Mouse (Mus musculus) myocyte (in vitro differentiated cells): ENCODE measurements at regions not wholly inside any gene's neighbourhood (a gene's known extent, or its start where the extent isn't known, plus 50 kb on each side); places are given as distances from the start of the nearest gene placed in this dataset.

ENCODE experiments used
- H3K27me3 ChIP-seq: one replicate; pipeline ENCODE4 v1.6.1; 2011; ENCODE audit not compliant: control insufficient read depth, insufficient read depth, insufficient read length
- H3K36me3 ChIP-seq: one replicate; pipeline ENCODE4 v1.6.1; 2011; ENCODE audit not compliant: control insufficient read depth, insufficient read depth
- H3K4me2 ChIP-seq: one replicate; pipeline ENCODE4 v1.6.1; 2011; ENCODE audit warnings: low read depth, control low read depth
- H3K4me3 ChIP-seq: one replicate; pipeline ENCODE4 v1.5.1; 2011; ENCODE audit warnings: mild to moderate bottlenecking, control low read depth, moderate library complexity
- H3K79me2 ChIP-seq: one replicate; pipeline ENCODE4 v1.6.1; 2011; ENCODE audit not compliant: control insufficient read depth, insufficient read depth
- H3ac ChIP-seq: one replicate; pipeline ENCODE4 v1.6.1; 2011; ENCODE audit not compliant: control insufficient read depth, insufficient read length
- CEBPB ChIP-seq: IDR thresholded peaks from 2 replicates; pipeline ENCODE4 v1.6.1; 2011; ENCODE audit warnings: mild to moderate bottlenecking, moderate library complexity; ENCODE audit not compliant: poor library complexity, insufficient read depth, severe bottlenecking
- E2F4 ChIP-seq: IDR thresholded peaks from one replicate; pipeline ENCODE4 v1.6.1; 2011; ENCODE audit warnings: mild to moderate bottlenecking, control low read depth, moderate library complexity; ENCODE audit not compliant: insufficient read depth
- MAX ChIP-seq: IDR thresholded peaks from one replicate; pipeline ENCODE4 v1.6.1; 2011; ENCODE audit warnings: low read depth, mild to moderate bottlenecking, control low read depth
- MYOD1 ChIP-seq, 3 experiments: IDR thresholded peaks; one replicate each; pipeline ENCODE4 v1.6.1; 2011; ENCODE audit warnings: control low read depth in 2 of 3, low read depth in 2 of 3, mild to moderate bottlenecking in 2 of 3, moderate library complexity in 1 of 3; ENCODE audit not compliant: insufficient read length in 2 of 3, control insufficient read depth in 1 of 3
- MYOG ChIP-seq, 3 experiments: IDR thresholded peaks; one replicate each; pipeline ENCODE4 v1.6.1; 2011; ENCODE audit warnings: control low read depth in 2 of 3, low read depth in 2 of 3, mild to moderate bottlenecking in 2 of 3; ENCODE audit not compliant: insufficient read length in 2 of 3, control insufficient read depth in 1 of 3, insufficient read depth in 1 of 3
- POLR2A ChIP-seq: IDR thresholded peaks from one replicate; pipeline ENCODE4 v1.6.1; 2011; ENCODE audit warnings: low read depth, mild to moderate bottlenecking, control low read depth, moderate library complexity; ENCODE audit not compliant: insufficient read length
- POLR2AphosphoS2 ChIP-seq: IDR thresholded peaks from one replicate; pipeline ENCODE4 v1.6.1; 2011; ENCODE audit warnings: low read depth, control low read depth; ENCODE audit not compliant: insufficient read length
- REST ChIP-seq: IDR thresholded peaks from one replicate; pipeline ENCODE4 v1.6.1; 2011; ENCODE audit warnings: mild to moderate bottlenecking, control low read depth, moderate library complexity; ENCODE audit not compliant: insufficient read depth, insufficient read length
- SRF ChIP-seq: IDR thresholded peaks from one replicate; pipeline ENCODE4 v1.6.1; 2011; ENCODE audit warnings: low read depth; ENCODE audit not compliant: control insufficient read depth, insufficient read length
- TCF12 ChIP-seq: IDR thresholded peaks from one replicate; pipeline ENCODE4 v1.6.1; 2011; ENCODE audit warnings: mild to moderate bottlenecking, control low read depth; ENCODE audit not compliant: poor library complexity, insufficient read depth, severe bottlenecking
- TCF3 ChIP-seq: IDR thresholded peaks from one replicate; pipeline ENCODE4 v1.6.1; 2011; ENCODE audit warnings: low read depth, control low read depth; ENCODE audit not compliant: insufficient read length
- USF1 ChIP-seq: IDR thresholded peaks from one replicate; pipeline ENCODE4 v1.6.1; 2011; ENCODE audit warnings: low read depth, mild to moderate bottlenecking, control low read depth, moderate library complexity

DNA sequence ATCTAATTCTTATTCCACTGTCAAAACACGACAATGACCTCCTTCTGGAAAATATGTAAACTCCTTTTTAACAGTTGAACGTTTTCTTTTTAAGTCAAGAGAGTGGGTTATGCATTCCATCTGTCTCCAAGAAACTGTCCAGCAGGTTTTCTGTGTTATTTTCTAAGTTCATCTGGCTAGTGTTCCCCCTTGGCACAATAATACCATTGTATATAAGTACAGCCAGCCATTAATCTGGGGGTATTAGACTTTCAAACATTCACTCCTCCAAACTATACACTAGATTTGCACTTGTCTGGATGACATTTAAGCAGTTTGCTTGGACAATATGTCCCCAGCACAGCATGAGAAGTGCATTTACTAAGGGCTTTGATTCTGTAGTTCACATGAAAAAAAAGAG is 358.3 kb upstream of the Mtpn start:
- Histone ChIP-seq H3K4me2 (no peak overlapping the region), H3ac (no peak overlapping the region), H3K36me3 (no peaks in the 10 kb centered on the region), H3K79me2 (no peaks in the 10 kb centered on the region), H3K4me3 (no peak overlapping the region), H3K27me3 (no peaks in the 10 kb centered on the region)
- TF ChIP-seq E2F4: no peak
- no peak for TF ChIP-seq MYOG (IDR thresholded peaks at IDR 0.05; ENCODE audit: control insufficient read depth in 1 of 3, insufficient read depth in 1 of 3, insufficient read length in 2 of 3, low read depth in 2 of 3)
- TF ChIP-seq SRF: no peak
- no peak for TF ChIP-seq MAX
- no peak for TF ChIP-seq USF1
- TF ChIP-seq CEBPB: no peak
- TF ChIP-seq TCF3: no peak
- TF ChIP-seq POLR2AphosphoS2: no peak
- no peak for TF ChIP-seq MYOD1 (IDR thresholded peaks at IDR 0.05; ENCODE audit: control insufficient read depth in 1 of 3, insufficient read length in 2 of 3, low read depth in 2 of 3)
- TF ChIP-seq POLR2A: no peak
- TF ChIP-seq TCF12: no peak
- TF ChIP-seq REST: no peak

DNA sequence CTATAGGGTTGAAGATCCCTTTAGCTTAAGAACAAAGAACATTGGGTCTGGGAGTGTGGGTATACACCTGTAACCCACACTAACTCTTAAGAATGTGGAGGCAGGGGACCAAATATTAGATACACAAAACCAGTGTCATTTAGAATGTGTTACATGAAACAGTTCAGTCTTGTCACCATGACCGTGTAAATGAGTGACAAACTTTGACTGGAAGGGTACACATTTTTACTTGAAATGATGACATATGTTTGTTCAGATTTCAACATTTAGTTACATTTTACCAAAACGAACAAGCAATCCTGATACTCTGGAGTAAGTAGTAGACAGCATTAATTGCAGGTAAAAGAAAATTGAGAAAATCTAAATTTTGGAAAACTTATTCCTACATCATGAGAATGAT is 356.0 kb upstream of the Mtpn start:
- H3K27me3 ChIP-seq: no peaks in the 10 kb centered on the region
- TF ChIP-seq POLR2A: no peak
- no peak for TF ChIP-seq USF1
- no peak for TF ChIP-seq POLR2AphosphoS2
- no peak for TF ChIP-seq MAX
- no peak for TF ChIP-seq TCF3
- TF ChIP-seq CEBPB: no peak
- no peak for TF ChIP-seq SRF
- TF ChIP-seq MYOG (IDR thresholded peaks at IDR 0.05; ENCODE audit: control insufficient read depth in 1 of 3, insufficient read depth in 1 of 3, insufficient read length in 2 of 3, low read depth in 2 of 3): no peak
- no peak for TF ChIP-seq MYOD1 (IDR thresholded peaks at IDR 0.05; ENCODE audit: control insufficient read depth in 1 of 3, insufficient read length in 2 of 3, low read depth in 2 of 3)
- TF ChIP-seq E2F4: no peak
- no peak overlapping the region for H3K4me2 ChIP-seq
- no peak overlapping the region for H3ac ChIP-seq
- H3K36me3 ChIP-seq: no peaks in the 10 kb centered on the region
- no peak overlapping the region for H3K4me3 ChIP-seq
- no peaks in the 10 kb centered on the region for H3K79me2 ChIP-seq

DNA sequence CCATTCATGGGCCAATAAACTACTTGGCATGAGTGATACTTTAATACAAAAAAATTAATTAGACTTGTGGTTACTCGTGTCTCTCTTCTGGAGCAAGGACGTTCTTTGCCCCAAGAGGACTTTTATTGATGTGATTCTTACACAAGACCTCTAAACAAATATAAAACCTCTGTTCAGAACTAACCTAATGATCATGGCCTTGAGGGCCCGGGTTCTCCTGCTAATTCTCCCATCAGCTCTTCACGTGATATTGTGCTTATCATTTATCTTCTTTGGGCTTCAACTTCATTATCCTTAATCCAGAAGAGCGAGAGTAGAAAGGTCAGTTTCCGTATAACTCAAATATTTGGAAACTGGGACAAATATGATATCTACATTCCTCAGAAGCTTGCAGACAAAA is 335.0 kb upstream of the Mtpn start:
- Histone ChIP-seq H3K79me2 (no peaks in the 10 kb centered on the region), H3K36me3 (no peaks in the 10 kb centered on the region), H3K4me2 (no peak overlapping the region), H3K27me3 (no peaks in the 10 kb centered on the region), H3K4me3 (no peak overlapping the region), H3ac (no peak overlapping the region)
- TF ChIP-seq E2F4 (no peak), REST (no peak), TCF12 (no peak), SRF (no peak), MAX (no peak), TCF3 (no peak), MYOD1 (IDR thresholded peaks at IDR 0.05; ENCODE audit: control insufficient read depth in 1 of 3, insufficient read length in 2 of 3, low read depth in 2 of 3) (no peak), USF1 (no peak), POLR2A (no peak), CEBPB (no peak), POLR2AphosphoS2 (no peak), MYOG (IDR thresholded peaks at IDR 0.05; ENCODE audit: control insufficient read depth in 1 of 3, insufficient read depth in 1 of 3, insufficient read length in 2 of 3, low read depth in 2 of 3) (no peak)

DNA sequence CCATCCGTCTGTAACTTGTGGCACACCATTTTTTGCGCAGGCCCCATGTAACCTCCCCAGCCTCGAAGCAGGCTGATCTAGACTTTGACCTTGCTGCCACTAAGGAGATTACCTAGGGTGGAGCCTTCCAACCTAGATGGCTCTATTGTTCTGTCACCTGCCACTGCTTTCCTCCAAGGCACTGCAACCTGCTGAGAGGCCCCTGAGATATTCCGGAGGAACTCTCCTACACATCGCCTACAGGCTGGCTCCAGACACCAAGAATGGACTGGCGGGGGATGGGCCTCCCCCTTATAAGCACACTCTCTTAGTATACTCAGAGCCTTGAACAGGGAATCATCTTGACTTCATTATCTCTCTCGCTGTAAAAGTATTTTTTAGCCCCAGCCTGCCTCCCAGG is 331.7 kb upstream of the Mtpn start:
- no peak overlapping the region for H3K4me3 ChIP-seq
- H3K27me3 ChIP-seq: no peaks in the 10 kb centered on the region
- no peak overlapping the region for H3ac ChIP-seq
- H3K4me2 ChIP-seq: no peak overlapping the region
- TF ChIP-seq TCF3: no peak
- TF ChIP-seq REST: no peak
- no peak for TF ChIP-seq SRF
- no peak for TF ChIP-seq TCF12
- no peak for TF ChIP-seq MYOD1 (IDR thresholded peaks at IDR 0.05; ENCODE audit: control insufficient read depth in 1 of 3, insufficient read length in 2 of 3, low read depth in 2 of 3)
- TF ChIP-seq POLR2A: no peak
- no peak for TF ChIP-seq USF1
- TF ChIP-seq CEBPB: no peak
- TF ChIP-seq MYOG (IDR thresholded peaks at IDR 0.05; ENCODE audit: control insufficient read depth in 1 of 3, insufficient read depth in 1 of 3, insufficient read length in 2 of 3, low read depth in 2 of 3): no peak
- no peak for TF ChIP-seq E2F4
- no peak for TF ChIP-seq POLR2AphosphoS2
- H3K36me3 ChIP-seq: no peaks in the 10 kb centered on the region
- H3K79me2 ChIP-seq: no peaks in the 10 kb centered on the region

DNA sequence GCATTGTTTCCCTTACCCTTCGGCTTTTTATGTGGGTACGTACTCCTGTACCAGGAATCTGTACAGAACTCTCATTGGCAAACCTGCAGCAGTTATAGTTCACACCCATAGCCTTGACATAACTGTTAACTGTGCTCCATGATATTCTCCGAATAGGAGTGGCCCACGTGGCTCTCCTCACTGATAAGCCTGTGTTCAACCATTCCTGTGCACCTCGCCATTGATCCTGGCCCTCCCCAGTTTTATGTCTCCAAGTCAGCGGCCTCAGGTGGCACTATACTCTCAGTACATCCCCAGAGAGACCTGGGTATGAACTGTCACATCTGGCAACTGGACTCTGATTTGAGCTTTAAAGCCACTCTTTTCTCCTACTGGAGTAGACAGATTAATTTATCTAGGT is 324.5 kb upstream of the Mtpn start:
- TF ChIP-seq POLR2A: no peak
- no peak for TF ChIP-seq TCF3
- no peak for TF ChIP-seq MYOD1 (IDR thresholded peaks at IDR 0.05; ENCODE audit: control insufficient read depth in 1 of 3, insufficient read length in 2 of 3, low read depth in 2 of 3)
- TF ChIP-seq CEBPB: no peak
- no peak for TF ChIP-seq MAX
- no peak for TF ChIP-seq TCF12
- TF ChIP-seq REST: no peak
- no peak for TF ChIP-seq MYOG (IDR thresholded peaks at IDR 0.05; ENCODE audit: control insufficient read depth in 1 of 3, insufficient read depth in 1 of 3, insufficient read length in 2 of 3, low read depth in 2 of 3)
- no peak for TF ChIP-seq E2F4
- TF ChIP-seq SRF: no peak
- H3K4me2 ChIP-seq: no peak overlapping the region

More for the DNA sequence above, 324.5 kb upstream of the Mtpn start:
- Histone ChIP-seq H3K27me3 (no peaks in the 10 kb centered on the region), H3K36me3 (no peaks in the 10 kb centered on the region), H3K4me3 (no peak overlapping the region), H3ac (no peak overlapping the region), H3K79me2 (no peaks in the 10 kb centered on the region)
